Mouse (Mus musculus): ENCODE measurements around the gene Mettl13. TPM values are rescaled to one million over a fixed set of nuclear protein-coding genes. Genes with fewer than 3 reads are reported as not detected.

Mettl13 gene
- 2.4 and 2.7 TPM in 2 replicates for polyA plus RNA-seq (2021; fragmentation: Nextera tagmentation)
- long read RNA-seq, experiment 1, partial matches to known transcripts = 5 of 5 reads
- long read RNA-seq, experiment 1, other reads (novel, unspliced or antisense) = 0 of 5 reads
- long read RNA-seq, experiment 2, full-length matches to known transcripts = 33 of 41 reads
- long read RNA-seq, experiment 2, partial matches to known transcripts = 7 of 41 reads
- long read RNA-seq, experiment 2, other reads (novel, unspliced or antisense) = 1 of 41 reads

GRCm38 (mm10) chr1:162548016-162548916 is at the start of gene Mettl13:
TSS of gene Mettl13 (minus strand) at chr1:162548551.

DNA sequence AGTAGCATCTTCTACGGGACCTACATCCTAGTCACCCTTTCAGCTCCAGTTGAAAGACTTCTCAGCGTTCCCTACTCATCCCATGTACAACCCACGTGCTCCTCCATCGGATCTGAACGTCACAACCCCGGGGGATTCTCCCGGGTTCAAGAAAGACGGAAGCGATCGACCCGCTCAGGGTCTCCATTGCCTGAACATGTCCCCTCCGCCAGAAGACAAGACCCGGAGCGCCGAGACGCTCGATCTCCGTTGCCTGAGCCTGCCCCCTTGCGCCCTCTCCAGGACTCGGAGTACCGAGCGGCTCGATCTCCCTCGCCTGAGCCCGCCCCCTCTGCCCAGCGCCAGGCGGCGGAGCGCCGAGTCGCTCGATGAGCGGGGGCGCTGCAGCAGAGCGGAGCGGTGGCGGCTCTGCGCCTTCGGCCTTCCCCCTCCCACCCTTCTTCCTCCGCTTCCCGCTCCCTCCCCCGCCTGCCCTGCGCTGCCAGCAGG is 22.0 kb upstream of the Mettl13 start, which contains the start of gene Vamp4:
Gene Vamp4, plus strand, starts transcription at position 256 of the 489 bp plus-strand sequence.

Other genes with a start within 250 kb of the Mettl13 start
- gene Dnm3, start 70.5 kb downstream of the Mettl13 start, polyA plus RNA-seq (2021; fragmentation: Nextera tagmentation) = 14.1 and 16.9 TPM in 2 replicates
- gene Vamp4, start 22.0 kb upstream of the Mettl13 start, polyA plus RNA-seq (2021; fragmentation: Nextera tagmentation) = 44.5 and 47.1 TPM in 2 replicates
- 10.3 and 16.4 TPM in 2 replicates for gene Myoc, start 90.6 kb upstream of the Mettl13 start, polyA plus RNA-seq (2021; fragmentation: Nextera tagmentation)
- not detected in 2 replicates for gene Myocos, start 109.7 kb upstream of the Mettl13 start, polyA plus RNA-seq (2021; fragmentation: Nextera tagmentation)
- 59.3 and 72.1 TPM in 2 replicates for gene Prrc2c, start 192.0 kb upstream of the Mettl13 start, polyA plus RNA-seq (2021; fragmentation: Nextera tagmentation)

Data from layer of hippocampus, adult 6 months (tissue).